Mouse (Mus musculus) testis, adult 2 months (tissue): ENCODE measurements around the gene Gstk1. TPM values are rescaled to one million over a fixed set of nuclear protein-coding genes. Genes with fewer than 3 reads are reported as not detected.
A peak's percentile ranks its signal among the peaks of the same experiment; 100 is the strongest.

Source experiments
- H3K27ac ChIP-seq: fragments of 200-500 bp; 2 replicates; pipeline ENCODE4 v1.5.1; 2012; ENCODE audit warnings: low read depth, low read length; ENCODE audit not compliant: control insufficient read depth, insufficient read depth
- H3K27me3 ChIP-seq: fragments of 200-500 bp; 2 replicates; pipeline ENCODE4 v1.6.1; 2012; ENCODE audit warnings: mild to moderate bottlenecking, low read length, moderate library complexity; ENCODE audit not compliant: control insufficient read depth, insufficient read depth
- H3K36me3 ChIP-seq: fragments of 200-500 bp; 2 replicates; pipeline ENCODE4 v1.6.1; 2012; ENCODE audit warnings: mild to moderate bottlenecking, low read length; ENCODE audit not compliant: control insufficient read depth, insufficient read depth
- H3K4me1 ChIP-seq: fragments of 200-500 bp; 2 replicates; pipeline ENCODE4 v1.6.1; 2012; ENCODE audit warnings: low read length; ENCODE audit not compliant: control insufficient read depth, insufficient read depth
- H3K4me3 ChIP-seq: fragments of 200-500 bp; 2 replicates; pipeline ENCODE4 v1.5.1; 2012; ENCODE audit warnings: low read depth, mild to moderate bottlenecking, low read length, moderate library complexity, mixed read lengths; ENCODE audit not compliant: control insufficient read depth
- CTCF ChIP-seq: fragments of 200-500 bp; IDR thresholded peaks from 2 replicates; pipeline ENCODE4 v1.5.1; 2012; ENCODE audit warnings: low read depth, mild to moderate bottlenecking, inconsistent platforms, low read length, moderate library complexity; ENCODE audit not compliant: control insufficient read depth, insufficient read depth, insufficient replicate concordance
- POLR2A ChIP-seq: fragments of 200-500 bp; IDR thresholded peaks from 2 replicates; pipeline ENCODE4 v1.6.1; 2012; ENCODE audit warnings: low read depth, mild to moderate bottlenecking, inconsistent platforms, low read length, moderate library complexity; ENCODE audit not compliant: control insufficient read depth
- polyA plus RNA-seq: library from polyadenylated mRNA; depleted of rRNA; stranded (reverse); fragments of >200 nt; gene quantifications from 2 replicates; pipeline ENCODE4 v1.2.3, GENCODE M21; 2012; rRNA removed

Gstk1 gene
- 6.3 and 6.5 TPM in 2 replicates for polyA plus RNA-seq

GRCm38 (mm10) chr6:42245711-42246353 is at the start of gene Gstk1:
Gene Gstk1 (plus strand): TSS chr6:42245935.
- Histone ChIP-seq H3K27me3 (no peaks in the 10 kb centered on the region), H3K27ac (no peak within 1 kb of the TSS), H3K36me3 (no peaks in the 10 kb centered on the region), H3K4me1 (peaks cover 2% of the 10 kb centered on the region; the same call in 1 of the 2 replicates), H3K4me3 (peak within 1 kb of the TSS; percentile 43)
- TF ChIP-seq CTCF = no peak
- TF ChIP-seq POLR2A = 0 out of 2 replicates have a peak, but pooled peaks have one; percentile 24

DNA sequence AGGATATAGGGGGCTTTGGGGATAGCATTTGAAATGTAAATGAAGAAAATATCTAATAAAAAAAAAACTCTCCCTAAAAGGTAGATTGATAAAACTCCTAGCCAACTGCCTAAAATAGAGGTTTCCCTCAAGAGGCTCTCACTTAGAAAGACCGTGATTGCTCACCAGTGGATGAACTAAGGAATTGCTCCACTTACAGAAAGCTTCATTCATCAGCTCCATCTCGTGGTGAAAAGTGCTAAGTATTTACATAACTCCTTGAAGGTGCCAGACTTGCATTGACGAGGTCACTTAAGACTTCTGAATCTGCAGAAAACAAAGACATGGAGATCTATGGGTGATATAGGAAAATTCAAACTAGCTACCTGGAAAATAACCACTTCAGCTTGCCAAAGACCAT is 48.0 kb upstream of the Gstk1 start:
- no peaks in the 10 kb centered on the region for H3K36me3 ChIP-seq
- no peak overlapping the region for H3K4me3 ChIP-seq
- no peak overlapping the region for H3K27ac ChIP-seq
- no peaks in the 10 kb centered on the region for H3K27me3 ChIP-seq
- no peaks in the 10 kb centered on the region for H3K4me1 ChIP-seq
- TF ChIP-seq POLR2A (no peak), CTCF (no peak)

GRCm38 (mm10) chr6:42199498-42199897 is 46.2 kb upstream of the Gstk1 start:
- TF ChIP-seq POLR2A = no peak
- TF ChIP-seq CTCF = no peak
- Histone ChIP-seq H3K27ac (no peak overlapping the region), H3K4me3 (no peak overlapping the region), H3K4me1 (no peaks in the 10 kb centered on the region), H3K27me3 (no peaks in the 10 kb centered on the region), H3K36me3 (no peaks in the 10 kb centered on the region)

DNA sequence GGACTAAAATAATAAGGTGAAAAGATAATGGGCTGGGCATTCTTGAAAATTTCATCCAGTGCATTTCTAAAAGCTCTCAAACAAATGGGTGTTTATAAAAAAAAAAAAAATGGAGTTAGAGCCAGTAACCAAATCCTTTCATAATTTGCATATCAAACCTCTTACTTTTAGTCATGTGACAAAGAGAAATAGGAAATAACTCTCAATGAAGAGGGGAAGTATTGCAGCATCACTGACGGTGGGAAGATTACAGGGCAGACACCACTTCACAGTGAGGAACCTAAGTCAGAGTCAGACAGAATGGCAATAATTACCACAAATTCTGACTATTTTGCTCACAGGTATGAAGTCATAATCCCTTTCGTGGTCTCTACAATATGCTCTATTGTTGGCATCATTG is 30.7 kb upstream of the Gstk1 start, which contains the start of gene Tas2r144:
TSS of gene Tas2r144 (plus strand) at position 301 of the 400 bp plus-strand sequence.
- H3K4me1 ChIP-seq = no peaks in the 10 kb centered on the region
- no peaks in the 10 kb centered on the region for H3K36me3 ChIP-seq
- no peak within 1 kb of the TSS for H3K4me3 ChIP-seq
- H3K27ac ChIP-seq = no peak within 1 kb of the TSS
- H3K27me3 ChIP-seq = no peaks in the 10 kb centered on the region
- TF ChIP-seq POLR2A (no peak), CTCF (no peak)

- no peak overlapping the region for H3K4me3 ChIP-seq
- TF ChIP-seq POLR2A (no peak), CTCF (no peak)
- no peak overlapping the region for H3K27ac ChIP-seq
- H3K27me3 ChIP-seq = no peaks in the 10 kb centered on the region
- H3K36me3 ChIP-seq = no peaks in the 10 kb centered on the region
- H3K4me1 ChIP-seq = no peaks in the 10 kb centered on the region
Observed at GRCm38 (mm10) chr6:42222286-42222685, 23.4 kb upstream of the Gstk1 start.

DNA sequence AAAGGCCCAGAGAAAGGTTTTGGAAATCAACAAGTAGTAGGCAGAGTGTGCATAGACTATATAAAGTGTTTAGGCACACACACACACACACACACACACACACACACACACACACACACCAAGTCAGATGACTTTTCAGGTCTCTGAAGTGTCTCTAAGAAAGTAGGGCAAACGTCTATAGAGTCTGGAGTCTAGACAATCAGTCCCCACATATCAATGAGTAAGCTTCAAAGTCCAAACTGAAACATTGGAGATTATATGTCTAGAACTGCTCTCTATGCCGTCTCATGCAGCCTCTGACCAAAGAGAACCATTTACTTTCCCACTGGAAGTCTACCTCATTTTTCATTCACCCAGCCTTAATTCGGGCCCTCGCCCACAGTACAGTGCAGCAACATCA is 20.7 kb upstream of the Gstk1 start:
- Histone ChIP-seq H3K27me3 (no peaks in the 10 kb centered on the region), H3K4me1 (no peaks in the 10 kb centered on the region), H3K36me3 (no peaks in the 10 kb centered on the region), H3K4me3 (no peak overlapping the region), H3K27ac (no peak overlapping the region)
- TF ChIP-seq CTCF = no peak
- no peak for TF ChIP-seq POLR2A

GRCm38 (mm10) chr6:42227240-42228101 is 18.3 kb upstream of the Gstk1 start:
- no peaks in the 10 kb centered on the region for H3K27me3 ChIP-seq
- H3K27ac ChIP-seq = no peak overlapping the region

DNA sequence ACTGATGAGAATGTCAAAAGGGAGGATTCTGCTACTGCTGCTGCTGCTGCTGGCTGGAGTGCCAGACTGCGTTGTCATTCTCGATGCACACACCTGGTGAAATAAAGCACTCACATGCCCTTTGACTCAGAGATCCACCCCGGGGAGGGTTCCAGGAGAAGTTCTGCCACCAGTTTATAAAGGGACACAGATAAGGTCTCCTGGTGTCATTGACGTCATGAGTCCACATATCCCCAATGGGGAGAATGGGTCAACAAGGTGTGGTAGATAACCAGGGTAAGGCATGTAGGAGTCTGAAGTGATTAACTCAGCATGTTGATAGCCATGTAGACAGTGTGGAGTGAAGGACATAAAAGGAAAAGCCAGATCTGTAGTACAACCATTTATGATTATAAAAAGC is 16.1 kb upstream of the Gstk1 start:
- TF ChIP-seq CTCF = no peak
- no peak for TF ChIP-seq POLR2A

More at GRCm38 (mm10) chr6:42227240-42228101, 18.3 kb upstream of the Gstk1 start:
- H3K36me3 ChIP-seq = no peaks in the 10 kb centered on the region
- TF ChIP-seq POLR2A (no peak), CTCF (peak; percentile 29; the same call in 1 of the 2 replicates)
- H3K4me3 ChIP-seq = no peak overlapping the region
- H3K4me1 ChIP-seq = no peaks in the 10 kb centered on the region

More for the DNA sequence above, 16.1 kb upstream of the Gstk1 start:
- H3K4me3 ChIP-seq = no peak overlapping the region
- no peak overlapping the region for H3K27ac ChIP-seq
- no peaks in the 10 kb centered on the region for H3K4me1 ChIP-seq
- H3K36me3 ChIP-seq = no peaks in the 10 kb centered on the region
- H3K27me3 ChIP-seq = no peaks in the 10 kb centered on the region
